ENCODE assay signal across 24 mouse cellular contexts in the genomic region with DNA sequence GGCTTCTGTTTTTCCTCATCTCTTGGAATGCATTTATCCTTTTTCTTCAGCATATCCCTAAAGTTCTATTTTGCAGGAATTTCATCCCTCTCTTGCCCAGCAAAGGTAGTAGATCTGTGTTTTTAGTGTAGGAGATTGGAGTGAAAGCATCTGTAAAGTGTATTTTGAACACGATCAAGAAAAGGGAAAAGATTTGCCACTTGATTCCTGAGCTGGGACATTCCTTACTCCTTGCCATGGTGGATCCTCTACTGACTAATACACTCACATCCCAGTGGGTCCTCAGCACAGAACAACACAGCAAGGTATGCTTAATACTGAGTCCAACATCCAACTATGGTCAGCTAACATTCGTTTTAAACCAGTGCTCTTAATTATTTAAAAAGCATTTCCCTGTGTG. TPM values are rescaled to one million over a fixed set of nuclear protein-coding genes. Genes with fewer than 3 reads are reported as not detected.
DNase-seq lines count a peak whose midpoint lies in the region; ATAC-seq and TF ChIP-seq lines count a peak whose summit lies in the region.
"Had no signal": no experiment of that assay in that cellular context is flagged by ENCODE, and none has a peak within 500 bp of the region (broad histone marks: within the 10 kb centered on the region; RNA-seq: fewer than 3 reads in every experiment).

No protein-coding gene starts in this region.

- WGBS in intestine, embryonic 15.5 days: 59% methylated on average over 2 of the region's 2 CpGs
- WGBS in intestine, embryonic 16.5 days: 55% methylated on average over 2 of the region's 2 CpGs
- 57% methylated on average over 2 of the region's 2 CpGs for WGBS in stomach, embryonic 14.5 days
- 68% methylated on average over 2 of the region's 2 CpGs for WGBS in stomach, postnatal 0 days
- WGBS in stomach, embryonic 16.5 days: 57% methylated on average over 2 of the region's 2 CpGs

- H3K27me3 ChIP-seq in intestine, embryonic 15.5 days (replicated peaks): no peaks in the 10 kb centered on the region
- H3K27me3 ChIP-seq in intestine, embryonic 16.5 days (replicated peaks; ENCODE audit: control insufficient read depth, insufficient read depth, low read length): no peaks in the 10 kb centered on the region
- H3K27me3 ChIP-seq in stomach, embryonic 14.5 days (ENCODE audit: control insufficient read depth, insufficient read depth, low read length): no peaks in the 10 kb centered on the region
- no peaks in the 10 kb centered on the region for H3K27me3 ChIP-seq in stomach, postnatal 0 days (ENCODE audit: control insufficient read depth, insufficient read depth, low read length)
- no peaks in the 10 kb centered on the region for H3K27me3 ChIP-seq in stomach, embryonic 16.5 days (ENCODE audit: control insufficient read depth, insufficient read depth, low read length)
- H3K27me3 ChIP-seq: forebrain, embryonic 13.5 days; hindbrain, embryonic 13.5 days had no signal

- no peak overlapping the region for H3K4me3 ChIP-seq in intestine, embryonic 15.5 days (replicated peaks)
- H3K4me3 ChIP-seq in intestine, embryonic 16.5 days (ENCODE audit: low read length): no peak overlapping the region
- no peak overlapping the region for H3K4me3 ChIP-seq in stomach, embryonic 14.5 days (ENCODE audit: low read depth, low read length)
- H3K4me3 ChIP-seq in stomach, postnatal 0 days (ENCODE audit: low read depth, low read length): no peak overlapping the region
- H3K4me3 ChIP-seq in brown adipose tissue, adult 24 weeks (ENCODE audit: insufficient read depth, low read depth, low read length): no peak overlapping the region
- no peak overlapping the region for H3K4me3 ChIP-seq in stomach, embryonic 16.5 days (replicated peaks; ENCODE audit: low read length)
- H3K4me3 ChIP-seq: embryonic facial prominence, embryonic 10.5 days; forebrain, embryonic 13.5 days; heart, adult 2 months; heart, embryonic 13.5 days; hindbrain, embryonic 13.5 days had no signal

- H3K9me3 ChIP-seq in intestine, embryonic 15.5 days: no peaks in the 10 kb centered on the region
- no peaks in the 10 kb centered on the region for H3K9me3 ChIP-seq in intestine, embryonic 16.5 days (ENCODE audit: control insufficient read depth, low read length)
- H3K9me3 ChIP-seq in stomach, embryonic 14.5 days (ENCODE audit: control insufficient read depth, low read depth, low read length): no peaks in the 10 kb centered on the region
- H3K9me3 ChIP-seq in stomach, postnatal 0 days (ENCODE audit: control insufficient read depth, low read length): no peaks in the 10 kb centered on the region
- H3K9me3 ChIP-seq in stomach, embryonic 16.5 days (replicated peaks; ENCODE audit: control insufficient read depth, low read length): no peaks in the 10 kb centered on the region
- H3K9me3 ChIP-seq: embryonic facial prominence, embryonic 10.5 days; forebrain, embryonic 13.5 days; heart, embryonic 13.5 days; hindbrain, embryonic 13.5 days had no signal

- no peak for ATAC-seq in intestine, embryonic 15.5 days
- ATAC-seq in intestine, embryonic 16.5 days: no peak
- no peak for ATAC-seq in stomach, embryonic 14.5 days (ENCODE audit: insufficient number of reproducible peaks, insufficient read depth, low FRiP score, low read depth)
- ATAC-seq in stomach, postnatal 0 days (ENCODE audit: low FRiP score, low TSS enrichment): no peak
- no peak for ATAC-seq in stomach, embryonic 16.5 days (ENCODE audit: insufficient read depth, low FRiP score)
- ATAC-seq: forebrain, embryonic 13.5 days; forebrain, postnatal 0 days; hindbrain, postnatal 0 days had no signal

- no peaks in the 10 kb centered on the region for H3K36me3 ChIP-seq in intestine, embryonic 15.5 days
- H3K36me3 ChIP-seq in intestine, embryonic 16.5 days (ENCODE audit: control insufficient read depth, insufficient read depth, low read length): no peaks in the 10 kb centered on the region
- H3K36me3 ChIP-seq in stomach, embryonic 14.5 days (ENCODE audit: control insufficient read depth, insufficient read depth, low read length): no peaks in the 10 kb centered on the region
- H3K36me3 ChIP-seq in stomach, postnatal 0 days (ENCODE audit: control insufficient read depth, insufficient read depth, low read length): no peaks in the 10 kb centered on the region
- H3K36me3 ChIP-seq in stomach, embryonic 16.5 days (ENCODE audit: control insufficient read depth, insufficient read depth, low read length): no peaks in the 10 kb centered on the region
- H3K36me3 ChIP-seq: embryonic facial prominence, embryonic 10.5 days; heart, embryonic 13.5 days; hindbrain, embryonic 13.5 days had no signal

- TF ChIP-seq EP300 in stomach, postnatal 0 days (optimal IDR thresholded peaks at IDR 0.05): no peak

- no peak overlapping the region for H3K9ac ChIP-seq in intestine, embryonic 15.5 days
- H3K9ac ChIP-seq in intestine, embryonic 16.5 days (ENCODE audit: low read depth, low read length): no peak overlapping the region
- H3K9ac ChIP-seq in stomach, embryonic 14.5 days (replicated peaks; ENCODE audit: low read depth, low read length): no peak overlapping the region
- H3K9ac ChIP-seq in stomach, postnatal 0 days (ENCODE audit: low read length): no peak overlapping the region
- H3K9ac ChIP-seq in stomach, embryonic 16.5 days (ENCODE audit: low read length): no peak overlapping the region
- H3K9ac ChIP-seq: forebrain, embryonic 13.5 days; forebrain, postnatal 0 days; heart, embryonic 13.5 days; hindbrain, embryonic 13.5 days had no signal

- 0 out of 2 replicates have a peak overlapping the region, but pooled peaks have one; percentile 67 for H3K27ac ChIP-seq in intestine, embryonic 15.5 days
- H3K27ac ChIP-seq in intestine, embryonic 16.5 days (ENCODE audit: low read length): no peak overlapping the region
- H3K27ac ChIP-seq in stomach, embryonic 14.5 days (ENCODE audit: low read length): peak overlapping the region; percentile 63
- H3K27ac ChIP-seq in stomach, postnatal 0 days (replicated peaks): no peak overlapping the region
- peak overlapping the region; percentile 45; the same call in 1 of the 2 replicates for H3K27ac ChIP-seq in brown adipose tissue, adult 24 weeks (replicated peaks; ENCODE audit: low read depth, low read length)
- H3K27ac ChIP-seq in stomach, embryonic 16.5 days (ENCODE audit: low read length): no peak overlapping the region
- H3K27ac ChIP-seq: embryonic facial prominence, embryonic 10.5 days; forebrain, embryonic 13.5 days; heart, adult 2 months; hindbrain, embryonic 13.5 days; hindbrain, postnatal 0 days had no signal

- no peak for TF ChIP-seq CTCF in stomach, postnatal 0 days (IDR thresholded peaks at IDR 0.05; ENCODE audit: low read depth)

- H3K4me2 ChIP-seq in intestine, embryonic 15.5 days (replicated peaks): peak overlapping the region; percentile 1; the same call in 1 of the 2 replicates
- no peak overlapping the region for H3K4me2 ChIP-seq in intestine, embryonic 16.5 days (ENCODE audit: low read depth, low read length)
- no peak overlapping the region for H3K4me2 ChIP-seq in stomach, embryonic 14.5 days (replicated peaks; ENCODE audit: low read depth, low read length)
- H3K4me2 ChIP-seq in stomach, postnatal 0 days (replicated peaks; ENCODE audit: low read depth): no peak overlapping the region
- 0 out of 2 replicates have a peak overlapping the region, but pooled peaks have one; percentile 20 for H3K4me2 ChIP-seq in stomach, embryonic 16.5 days (ENCODE audit: low read depth, low read length)
- H3K4me2 ChIP-seq: forebrain, embryonic 13.5 days; heart, embryonic 13.5 days; hindbrain, embryonic 13.5 days had no signal

- no peak for DNase-seq in stomach, postnatal 0 days (ENCODE audit: low spot score)
- DNase-seq in left cerebral cortex, adult 18-20 months (ENCODE audit: low spot score in 2 of 2): no peak
- no peak for DNase-seq in c-Kit-positive CD71-positive TER-119-positive erythroid progenitor cells, embryonic 14.5 days (ENCODE audit: low spot score)
- DNase-seq: adrenal gland, adult 8-10 months; cerebellum, adult 2 months; forebrain, postnatal 0 days; gastrocnemius, postnatal 14 days had no signal

- H3K4me1 ChIP-seq in intestine, embryonic 15.5 days (replicated peaks): no peaks in the 10 kb centered on the region
- no peaks in the 10 kb centered on the region for H3K4me1 ChIP-seq in intestine, embryonic 16.5 days (ENCODE audit: control insufficient read depth, insufficient read depth, low read length)
- no peaks in the 10 kb centered on the region for H3K4me1 ChIP-seq in stomach, embryonic 14.5 days (ENCODE audit: control insufficient read depth, insufficient read depth, low read length)
- H3K4me1 ChIP-seq in stomach, postnatal 0 days (replicated peaks; ENCODE audit: control insufficient read depth, insufficient read depth): 0 out of 2 replicates have a peak, but pooled peaks cover 2% of the 10 kb centered on the region
- H3K4me1 ChIP-seq in brown adipose tissue, adult 24 weeks (ENCODE audit: control insufficient read depth, insufficient read depth, insufficient read length, low read length): no peaks in the 10 kb centered on the region
- no peaks in the 10 kb centered on the region for H3K4me1 ChIP-seq in stomach, embryonic 16.5 days (ENCODE audit: control insufficient read depth, insufficient read depth, low read length)
- H3K4me1 ChIP-seq: embryonic facial prominence, embryonic 10.5 days; forebrain, embryonic 13.5 days; hindbrain, embryonic 13.5 days had no signal

RNA-seq across cellular contexts. Expression of a gene that starts 0.4 kb away (rescaled TPM):
- 97.1 and 105 TPM in 2 replicates for polyA plus RNA-seq in intestine, embryonic 15.5 days (2015; fragmentation: Nextera tagmentation; extraction: Ambion mirVana)
- polyA plus RNA-seq in intestine, embryonic 16.5 days (2015; fragmentation: Nextera tagmentation; extraction: Ambion mirVana): 80.2 and 93.1 TPM in 2 replicates
- 65.7 and 77.6 TPM in 2 replicates for polyA plus RNA-seq in stomach, embryonic 14.5 days (2014; fragmentation: Nextera tagmentation; extraction: Ambion mirVana)
- 48.9 and 54.0 TPM in 2 replicates for polyA plus RNA-seq in stomach, postnatal 0 days (2015; fragmentation: Nextera tagmentation; extraction: Ambion mirVana)
- polyA plus RNA-seq in brown adipose tissue, adult 24 weeks (2012; ENCODE audit: insufficient read depth, insufficient read length, missing spikeins): 168 and 210 TPM in 2 replicates
- polyA plus RNA-seq in stomach, embryonic 16.5 days (2015; fragmentation: Nextera tagmentation; extraction: Ambion mirVana): 216 and 331 TPM in 2 replicates
- total RNA-seq in left cerebral cortex, adult 18-20 months (2021): 10 to 100 TPM; 18.8 to 20.3 TPM

RNA-seq across cellular contexts. Expression of a gene that starts 10.1 kb away (rescaled TPM):
- polyA plus RNA-seq in intestine, embryonic 15.5 days (2015; fragmentation: Nextera tagmentation; extraction: Ambion mirVana): 12.9 and 15.4 TPM in 2 replicates
- polyA plus RNA-seq in intestine, embryonic 16.5 days (2015; fragmentation: Nextera tagmentation; extraction: Ambion mirVana): 17.3 and 17.7 TPM in 2 replicates
- polyA plus RNA-seq in stomach, embryonic 14.5 days (2014; fragmentation: Nextera tagmentation; extraction: Ambion mirVana): not detected in 2 replicates
- polyA plus RNA-seq in stomach, postnatal 0 days (2015; fragmentation: Nextera tagmentation; extraction: Ambion mirVana): 0.10 and 0.29 TPM in 2 replicates
- 6.1 and 6.7 TPM in 2 replicates for polyA plus RNA-seq in brown adipose tissue, adult 24 weeks (2012; ENCODE audit: insufficient read depth, insufficient read length, missing spikeins)
- polyA plus RNA-seq in stomach, embryonic 16.5 days (2015; fragmentation: Nextera tagmentation; extraction: Ambion mirVana): 0.42 and 0.94 TPM in 2 replicates
- 1 to 10 TPM; 1.7 to 2.2 TPM for total RNA-seq in left cerebral cortex, adult 18-20 months (2021)
- total RNA-seq: CH12.LX; forebrain, postnatal 0 days; hematopoietic stem cell, adult 5-6 weeks had no signal
- polyA plus RNA-seq: embryonic facial prominence, embryonic 10.5 days; forebrain, embryonic 13.5 days; hindbrain, embryonic 13.5 days; hindbrain, postnatal 0 days had no signal

RNA-seq across cellular contexts. Expression of a gene that starts 44.0 kb away (rescaled TPM):
- polyA plus RNA-seq in intestine, embryonic 15.5 days (2015; fragmentation: Nextera tagmentation; extraction: Ambion mirVana): not detected in 2 replicates
- polyA plus RNA-seq in intestine, embryonic 16.5 days (2015; fragmentation: Nextera tagmentation; extraction: Ambion mirVana): not detected in 2 replicates
- polyA plus RNA-seq in stomach, embryonic 14.5 days (2014; fragmentation: Nextera tagmentation; extraction: Ambion mirVana): not detected in 2 replicates
- polyA plus RNA-seq in stomach, postnatal 0 days (2015; fragmentation: Nextera tagmentation; extraction: Ambion mirVana): not detected in 2 replicates
- polyA plus RNA-seq in brown adipose tissue, adult 24 weeks (2012; ENCODE audit: insufficient read depth, insufficient read length, missing spikeins): not detected in 2 replicates
- not detected in 2 replicates for polyA plus RNA-seq in stomach, embryonic 16.5 days (2015; fragmentation: Nextera tagmentation; extraction: Ambion mirVana)
- not detected for total RNA-seq in left cerebral cortex, adult 18-20 months (2021)
- total RNA-seq: adrenal gland, adult 8-10 months; adrenal gland, postnatal 36 days; CH12.LX; forebrain, postnatal 0 days; gastrocnemius, adult 18-20 months; gastrocnemius, postnatal 14 days; heart, adult 2 months; hematopoietic stem cell, adult 5-6 weeks; hindbrain, postnatal 0 days had no signal
- polyA plus RNA-seq: cerebellum, adult 2 months; embryonic facial prominence, embryonic 10.5 days; embryonic facial prominence, embryonic 14.5 days; forebrain, embryonic 13.5 days; heart, adult 2 months; heart, embryonic 13.5 days; heart, postnatal 0 days; hindbrain, postnatal 0 days had no signal

RNA-seq across cellular contexts. Expression of a gene that starts 58.2 kb away (rescaled TPM):
- 62.5 and 64.9 TPM in 2 replicates for polyA plus RNA-seq in intestine, embryonic 15.5 days (2015; fragmentation: Nextera tagmentation; extraction: Ambion mirVana)
- 52.2 and 54.8 TPM in 2 replicates for polyA plus RNA-seq in intestine, embryonic 16.5 days (2015; fragmentation: Nextera tagmentation; extraction: Ambion mirVana)
- polyA plus RNA-seq in stomach, embryonic 14.5 days (2014; fragmentation: Nextera tagmentation; extraction: Ambion mirVana): 75.8 and 81.6 TPM in 2 replicates
- 36.9 and 38.2 TPM in 2 replicates for polyA plus RNA-seq in stomach, postnatal 0 days (2015; fragmentation: Nextera tagmentation; extraction: Ambion mirVana)
- polyA plus RNA-seq in brown adipose tissue, adult 24 weeks (2012; ENCODE audit: insufficient read depth, insufficient read length, missing spikeins): 18.2 and 24.4 TPM in 2 replicates
- polyA plus RNA-seq in stomach, embryonic 16.5 days (2015; fragmentation: Nextera tagmentation; extraction: Ambion mirVana): 45.8 and 48.9 TPM in 2 replicates
- total RNA-seq in left cerebral cortex, adult 18-20 months (2021): 10 to 100 TPM; 47.1 to 50.0 TPM

Comparison
In these comparisons a context has a peak if more than half of its experiments do, and no peak if none do; other contexts are left out.
1. H3K27ac ChIP-seq: peak in intestine, embryonic 15.5 days (single experiment), stomach, embryonic 14.5 days (single experiment) and brown adipose tissue, adult 24 weeks (single experiment); none in intestine, embryonic 16.5 days (single experiment), stomach, postnatal 0 days (single experiment) and stomach, embryonic 16.5 days (single experiment).
2. H3K4me2 ChIP-seq: peak in intestine, embryonic 15.5 days (single experiment) and stomach, embryonic 16.5 days (single experiment); none in intestine, embryonic 16.5 days (single experiment), stomach, embryonic 14.5 days (single experiment) and stomach, postnatal 0 days (single experiment).